Mouse (Mus musculus): ENCODE measurements at regions not wholly inside any gene's neighbourhood (a gene's known extent, or its start where the extent isn't known, plus 50 kb on each side); places are given as distances from the start of the nearest gene placed in this dataset.

DNA sequence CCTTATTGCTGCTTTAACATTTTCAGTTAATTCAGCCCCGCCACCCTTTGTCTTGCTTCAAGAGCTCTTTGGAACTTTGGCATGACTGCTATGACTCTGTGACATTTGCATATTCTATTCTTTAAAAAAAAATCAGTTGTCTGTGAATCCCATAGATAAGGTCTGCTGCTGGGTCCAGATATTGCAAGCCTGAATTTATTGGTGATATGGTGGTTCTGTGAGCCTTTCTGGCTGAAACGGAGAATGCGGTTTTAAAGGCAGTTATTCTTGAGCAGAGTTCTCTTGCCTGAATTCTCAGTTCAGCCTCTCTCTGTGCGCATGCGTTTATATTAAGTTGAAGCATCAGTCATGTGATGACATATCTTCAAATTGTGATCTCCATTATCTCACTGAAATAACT, 560.7 kb downstream of the Cdh9 start:
- DNase-seq (ENCODE audit: low spot score): no peak
